Mouse (Mus musculus) cortical plate, adult 2 months (tissue): Measurements from ENCODE around the gene Nr2e1.

Experiments
- CTCF ChIP-seq: fragments of 200-500 bp; IDR thresholded peaks from 2 replicates; pipeline ENCODE4 v1.5.1; 2011; ENCODE audit warnings: mild to moderate bottlenecking, control low read depth, low read length; ENCODE audit not compliant: insufficient read depth; ENCODE audit errors: extremely low read depth
- POLR2A ChIP-seq: fragments of 200-500 bp; IDR thresholded peaks from 2 replicates; pipeline ENCODE4 v1.6.1; 2011; ENCODE audit warnings: mild to moderate bottlenecking, low read length, control low read depth; ENCODE audit not compliant: insufficient read depth; ENCODE audit errors: extremely low read depth

- TF ChIP-seq POLR2A: no peak
- TF ChIP-seq CTCF: no peak
These were observed 8.8 kb downstream of the Nr2e1 start for GRCm38 (mm10) chr10:42574639-42575038.
